Mouse (Mus musculus) CH12.LX (cell line): ENCODE data around the gene Zfp276.

Experiments
- ELF1 ChIP-seq: IDR thresholded peaks from 2 replicates; pipeline ENCODE4 v1.6.1; 2014; ENCODE audit warnings: low read depth, mild to moderate bottlenecking, inconsistent platforms, low read length, improper control_type of control experiment
- ETS1 ChIP-seq: conservative IDR thresholded peaks from 2 replicates; pipeline ENCODE4 v1.6.1; 2012; ENCODE audit warnings: low read depth, mild to moderate bottlenecking, inconsistent platforms, low read length, improper control_type of control experiment, moderate library complexity
- KAT2A ChIP-seq: IDR thresholded peaks from 2 replicates; pipeline ENCODE4 v1.6.1; 2012; ENCODE audit warnings: low read length, improper control_type of control experiment, inconsistent platforms; ENCODE audit not compliant: insufficient replicate concordance
- POLR2A ChIP-seq: IDR thresholded peaks from 2 replicates; pipeline ENCODE4 v1.6.1; 2011; ENCODE audit warnings: low read depth, mild to moderate bottlenecking, improper control_type of control experiment, low read length

DNA sequence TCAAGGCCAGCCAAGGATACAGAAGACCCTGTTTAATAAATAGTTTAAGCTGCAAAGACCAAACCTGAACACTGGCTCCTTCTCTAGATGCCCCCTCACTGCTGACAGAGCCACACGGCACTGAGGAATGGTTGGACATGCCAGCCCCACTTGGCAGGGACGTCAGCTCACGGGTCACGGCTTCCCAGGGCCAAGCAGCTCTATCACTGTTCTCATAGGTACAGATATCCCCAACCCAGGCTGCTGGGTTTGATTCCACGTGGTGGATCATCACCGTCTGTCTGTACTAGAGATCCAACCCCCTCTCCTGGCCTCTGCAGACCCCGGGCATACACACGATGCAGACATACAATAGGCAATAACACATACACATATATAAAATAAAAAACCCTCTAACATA is 36.7 kb downstream of the Zfp276 start:
- TF ChIP-seq KAT2A = no peak
- TF ChIP-seq POLR2A = no peak
- no peak for TF ChIP-seq ETS1
- no peak for TF ChIP-seq ELF1
